Mouse (Mus musculus): ENCODE measurements at regions not wholly inside any gene's neighbourhood (a gene's known extent, or its start where the extent isn't known, plus 50 kb on each side); places are given as distances from the start of the nearest gene placed in this dataset.
"Not testable (repeated sequence)": the region's sequence is repeated elsewhere in the genome, so short reads cannot be mapped to it uniquely, and the experiment has no call there.

- DNase-seq, result not testable (repeated sequence)
Observed at GRCm38 (mm10) chr7:93254287-93254686, 174.6 kb downstream of the Fam181b start.

DNA sequence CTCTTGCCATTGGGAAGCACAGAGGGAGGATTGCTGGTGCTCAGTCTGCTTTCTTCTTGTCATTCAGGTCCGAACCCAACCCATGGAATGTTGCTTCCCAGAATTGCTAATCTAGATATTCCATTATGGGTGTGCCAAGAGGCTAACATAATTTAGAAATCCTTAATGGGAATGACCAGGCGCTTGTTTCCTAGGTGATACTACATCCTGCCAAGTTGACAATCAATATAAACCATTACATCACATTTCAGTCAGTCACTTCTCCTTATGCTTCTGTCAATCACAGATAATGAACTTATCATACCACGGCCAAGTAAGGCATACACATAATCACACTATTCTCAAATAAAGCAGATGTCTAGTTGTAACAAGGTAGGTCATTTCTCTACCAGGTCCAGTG lies 206.1 kb downstream of the Fam181b start:
- DNase-seq, result no peak

DNA sequence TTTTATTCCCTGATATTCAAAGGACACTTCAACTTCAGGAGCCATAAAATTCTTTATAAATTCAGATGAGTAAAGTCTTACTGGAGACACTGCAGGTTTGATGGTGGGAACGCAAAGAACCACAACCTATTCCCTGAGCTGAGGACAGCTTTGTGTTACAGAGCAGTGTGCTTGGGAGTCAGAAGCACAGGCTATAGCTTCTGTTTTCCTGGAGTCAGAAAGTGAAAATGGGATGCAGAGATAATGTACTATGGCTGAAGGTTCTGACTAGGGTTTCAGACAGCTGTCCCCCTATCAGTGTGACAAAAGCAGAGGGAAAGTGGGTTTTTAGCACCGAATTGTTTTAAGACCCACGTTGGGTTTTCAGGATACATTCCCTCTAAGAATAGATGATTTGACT lies 211.8 kb downstream of the Fam181b start:
- no peak for DNase-seq

GRCm38 (mm10) chr7:93291945-93292696 lies 212.5 kb downstream of the Fam181b start:
- no peak for DNase-seq

DNA sequence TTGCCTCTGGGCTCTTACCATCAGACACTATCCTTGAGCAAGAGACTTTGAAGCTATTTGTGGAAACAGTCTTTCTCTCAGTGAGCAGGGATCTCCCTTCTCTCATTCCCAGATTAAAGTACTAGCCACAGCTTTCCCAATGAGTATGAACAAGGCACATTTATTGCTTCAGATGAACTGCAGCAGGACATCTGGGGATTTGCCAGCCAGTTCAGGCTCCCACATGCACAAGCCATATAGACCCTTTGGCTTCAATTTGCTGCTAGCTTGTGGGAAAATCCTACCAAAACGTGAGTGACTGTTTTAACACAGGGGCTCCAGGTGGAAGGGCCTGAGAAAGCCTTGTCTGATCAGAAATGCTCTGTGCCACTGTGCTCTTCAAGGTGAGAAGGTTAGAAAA lies 233.1 kb downstream of the Fam181b start:
- DNase-seq, result peak; percentile 52 to 67

GRCm38 (mm10) chr7:93331351-93331750 lies 251.7 kb downstream of the Fam181b start:
- DNase-seq, result peak; percentile 55 to 63

- no peak for DNase-seq
Observed at GRCm38 (mm10) chr7:93332203-93332602, 252.5 kb downstream of the Fam181b start.

- DNase-seq, result peak; percentile 48 to 59
Observed at GRCm38 (mm10) chr7:93336420-93336819, 256.8 kb downstream of the Fam181b start.
